Mouse (Mus musculus) liver, postnatal 0 days (tissue): ENCODE results near the gene Rfc2. TPM values are rescaled to one million over a fixed set of nuclear protein-coding genes. Genes with fewer than 3 reads are reported as not detected.

Source experiments
- ATAC-seq: fragments of 200-750 bp; cut with Nextera tagmentation; 2 replicates; pipeline ENCODE4 v1.8.0; 2017; ENCODE audit warnings: mild to moderate bottlenecking, moderate library complexity
- DNase-seq: peaks from one replicate; pipeline ENCODE4 v3.0.0-alpha.2; 2016
- H3K27ac ChIP-seq: fragments of 300-500 bp; sonication (generic); 2 replicates; pipeline ENCODE4 v1.5.1; 2014; ENCODE audit warnings: antibody characterized with exemption, moderate library complexity, mild to moderate bottlenecking, low read depth
- H3K27me3 ChIP-seq: fragments of 300-500 bp; sonication (generic); 2 replicates; pipeline ENCODE4 v1.6.1; 2014; ENCODE audit warnings: low read length, control low read depth, mixed read lengths; ENCODE audit not compliant: insufficient read depth
- H3K36me3 ChIP-seq: fragments of 300-500 bp; sonication (generic); replicated peaks from 2 replicates; pipeline ENCODE4 v1.6.1; 2014; ENCODE audit warnings: mild to moderate bottlenecking, control low read depth, low read length, moderate library complexity, mixed read lengths; ENCODE audit not compliant: insufficient read depth
- H3K4me1 ChIP-seq: fragments of 300-500 bp; sonication (generic); 2 replicates; pipeline ENCODE4 v1.6.1; 2014; ENCODE audit warnings: antibody characterized with exemption, mild to moderate bottlenecking, control low read depth; ENCODE audit not compliant: insufficient read depth
- H3K4me2 ChIP-seq: fragments of 300-500 bp; sonication (generic); 2 replicates; pipeline ENCODE4 v1.6.1; 2014; ENCODE audit warnings: low read depth, mild to moderate bottlenecking, low read length, moderate library complexity, mixed read lengths
- H3K4me3 ChIP-seq: fragments of 300-500 bp; sonication (generic); 2 replicates; pipeline ENCODE4 v1.5.1; 2014; ENCODE audit warnings: low read depth, low read length
- H3K9ac ChIP-seq: fragments of 300-500 bp; sonication (generic); replicated peaks from 2 replicates; pipeline ENCODE4 v1.6.1; 2014; ENCODE audit warnings: mild to moderate bottlenecking, moderate library complexity
- H3K9me3 ChIP-seq: fragments of 300-500 bp; sonication (generic); 2 replicates; pipeline ENCODE4 v1.6.1; 2016; ENCODE audit warnings: mild to moderate bottlenecking, control low read depth, low read length, mixed read lengths
- CTCF ChIP-seq: sonication (generic); IDR thresholded peaks from 2 replicates; pipeline ENCODE4 v1.5.1; 2016; ENCODE audit warnings: antibody characterized with exemption, low read depth
- EP300 ChIP-seq: IDR thresholded peaks from 2 replicates; pipeline ENCODE4 v1.6.1; 2016; ENCODE audit warnings: antibody characterized with exemption, low read depth, mild to moderate bottlenecking
- WGBS: fragments of 180-500 bp; shearing (Covaris S2); extraction: QIAGEN DNeasy Blood & Tissue Kit; methylation state at CpG from one replicate; pipeline ENCODE4 v1.1.7; 2014; ENCODE audit not compliant: insufficient replicate concordance; 5-methylcytosine and 5-hydroxymethylcytosine counted together
- polyA plus RNA-seq: library from polyadenylated mRNA; unstranded; fragments of >200 nt; fragmentation: Nextera tagmentation; extraction: Ambion mirVana; gene quantifications from 2 replicates; pipeline ENCODE4 v1.2.1, GENCODE M21; 2015

Rfc2 gene
- polyA plus RNA-seq, 1 experiment from 2014 or later, result 81.4 TPM

GRCm38 (mm10) chr5:134551233-134552109 is 29.7 kb upstream of the Rfc2 start:
- Histone ChIP-seq H3K9ac (peak overlapping the region; percentile 73), H3K4me2 (peak overlapping the region; percentile 95), H3K9me3 (no peaks in the 10 kb centered on the region), H3K4me3 (peak overlapping the region; percentile 69), H3K4me1 (peaks cover 24% of the 10 kb centered on the region), H3K27ac (peak overlapping the region; percentile 71), H3K36me3 (no peaks in the 10 kb centered on the region), H3K27me3 (no peaks in the 10 kb centered on the region)
- WGBS, result 4% methylated on average over 50 of the region's 52 CpGs
- TF ChIP-seq CTCF, result no peak
- ATAC-seq, result no peak
- peak; percentile 34 for DNase-seq

GRCm38 (mm10) chr5:134552110-134552972 is 28.8 kb upstream of the Rfc2 start, which contains the start of gene Clip2:
Clip2 (minus strand) TSS chr5:134552434.
- peak; percentile 95 for ATAC-seq

GRCm38 (mm10) chr5:134553951-134554546 is 27.1 kb upstream of the Rfc2 start:
- ATAC-seq, result no peak
- H3K27ac ChIP-seq, result no peak overlapping the region
- TF ChIP-seq CTCF, result no peak
- no peak for TF ChIP-seq EP300
- no peaks in the 10 kb centered on the region for H3K9me3 ChIP-seq
- no peaks in the 10 kb centered on the region for H3K27me3 ChIP-seq
- H3K4me3 ChIP-seq, result no peak overlapping the region
- H3K36me3 ChIP-seq, result no peaks in the 10 kb centered on the region
- no peak overlapping the region for H3K9ac ChIP-seq
- WGBS, result 65% methylated on average over 5 of the region's 5 CpGs
- H3K4me1 ChIP-seq, result peaks cover 24% of the 10 kb centered on the region
- no peak for DNase-seq
- H3K4me2 ChIP-seq, result no peak overlapping the region

More at GRCm38 (mm10) chr5:134552110-134552972, 28.8 kb upstream of the Rfc2 start, which contains the start of gene Clip2:
- peak within 1 kb of the TSS; percentile 69 for H3K4me3 ChIP-seq
- no peaks in the 10 kb centered on the region for H3K36me3 ChIP-seq
- H3K4me1 ChIP-seq, result peaks cover 24% of the 10 kb centered on the region
- H3K27ac ChIP-seq, result peak within 1 kb of the TSS; percentile 71
- peak within 1 kb of the TSS; percentile 95 for H3K4me2 ChIP-seq
- no peaks in the 10 kb centered on the region for H3K27me3 ChIP-seq
- WGBS, result 2% methylated on average over 57 of the region's 61 CpGs
- peak; percentile 21; the same call in 1 of the 2 replicates for TF ChIP-seq CTCF
- TF ChIP-seq EP300, result no peak
- H3K9me3 ChIP-seq, result no peaks in the 10 kb centered on the region
- peak within 1 kb of the TSS; percentile 73 for H3K9ac ChIP-seq
- DNase-seq, result peak; percentile 94

- Histone ChIP-seq H3K27ac (no peak overlapping the region), H3K9me3 (no peaks in the 10 kb centered on the region), H3K36me3 (no peaks in the 10 kb centered on the region), H3K9ac (no peak overlapping the region), H3K4me2 (0 out of 2 replicates have a peak overlapping the region, but pooled peaks have one; percentile 7), H3K27me3 (no peaks in the 10 kb centered on the region), H3K4me3 (no peak overlapping the region), H3K4me1 (peaks cover 20% of the 10 kb centered on the region)
- ATAC-seq, result no peak
- DNase-seq, result peak; percentile 63
- TF ChIP-seq CTCF (no peak), EP300 (no peak)
- WGBS, result 17% methylated on average over 20 of the region's 20 CpGs
These were observed 25.6 kb upstream of the Rfc2 start for GRCm38 (mm10) chr5:134555463-134556164.

- H3K4me2 ChIP-seq, result no peak within 1 kb of the TSS
- H3K4me1 ChIP-seq, result 0 out of 2 replicates have a peak, but pooled peaks cover 3% of the 10 kb centered on the region
- no peaks in the 10 kb centered on the region for H3K27me3 ChIP-seq
- H3K9ac ChIP-seq, result no peak within 1 kb of the TSS
- H3K36me3 ChIP-seq, result no peaks in the 10 kb centered on the region
- no peaks in the 10 kb centered on the region for H3K9me3 ChIP-seq
- ATAC-seq, result no peak
- 92% methylated on average over 7 of the region's 7 CpGs for WGBS
- TF ChIP-seq CTCF, result no peak
- TF ChIP-seq EP300, result no peak
- no peak for DNase-seq
- H3K4me3 ChIP-seq, result no peak within 1 kb of the TSS
- no peak within 1 kb of the TSS for H3K27ac ChIP-seq
These were observed 21.1 kb upstream of the Rfc2 start, which contains the start of gene Syna for GRCm38 (mm10) chr5:134560071-134560449. Syna (minus strand) TSS chr5:134560171.
